Mouse (Mus musculus): ENCODE data around the gene Ttc7b.

Gene Ttc7b

GRCm38 (mm10) chr12:100352094-100352493 is 168.5 kb downstream of the Ttc7b start:
- TF ChIP-seq GATA4 (IDR thresholded peaks at IDR 0.05; ENCODE audit: insufficient replicate concordance, low read length): no peak

- peak; percentile 53; the same call in 1 of the 2 replicates for TF ChIP-seq GATA4 (IDR thresholded peaks at IDR 0.05; ENCODE audit: insufficient replicate concordance, low read length)
Observed at GRCm38 (mm10) chr12:100343554-100343953, 177.1 kb downstream of the Ttc7b start.

- TF ChIP-seq GATA4 (IDR thresholded peaks at IDR 0.05; ENCODE audit: insufficient replicate concordance, low read length): no peak
Observed at GRCm38 (mm10) chr12:100341614-100342013, 179.0 kb downstream of the Ttc7b start.

GRCm38 (mm10) chr12:100340901-100341460 is 179.6 kb downstream of the Ttc7b start:
- TF ChIP-seq GATA4 (IDR thresholded peaks at IDR 0.05; ENCODE audit: insufficient replicate concordance, low read length): no peak

DNA sequence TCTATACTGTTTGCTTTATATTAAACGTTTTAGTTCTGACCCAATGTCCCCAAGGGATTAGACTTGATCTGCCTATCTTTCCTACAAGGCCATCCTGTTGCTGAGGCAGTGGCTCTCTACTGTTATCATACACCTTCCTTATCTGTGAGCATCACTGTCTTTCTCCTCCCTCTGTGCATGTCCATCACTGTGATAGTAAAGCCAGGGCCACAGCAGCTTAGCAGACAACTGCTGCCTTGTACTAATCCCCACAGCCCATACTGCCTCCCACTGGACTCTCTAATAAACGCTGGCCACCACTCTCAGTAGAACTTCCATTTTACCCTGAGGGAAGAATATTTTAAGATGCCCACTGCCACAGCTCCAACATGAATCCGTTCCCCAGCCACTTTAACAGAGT is 182.6 kb downstream of the Ttc7b start:
- TF ChIP-seq GATA4 (IDR thresholded peaks at IDR 0.05; ENCODE audit: insufficient replicate concordance, low read length): no peak

GRCm38 (mm10) chr12:100337351-100338018 is 183.1 kb downstream of the Ttc7b start:
- no peak for TF ChIP-seq GATA4 (IDR thresholded peaks at IDR 0.05; ENCODE audit: insufficient replicate concordance, low read length)

GRCm38 (mm10) chr12:100336241-100336640 is 184.4 kb downstream of the Ttc7b start:
- no peak for TF ChIP-seq GATA4 (IDR thresholded peaks at IDR 0.05; ENCODE audit: insufficient replicate concordance, low read length)

- TF ChIP-seq GATA4 (IDR thresholded peaks at IDR 0.05; ENCODE audit: insufficient replicate concordance, low read length): no peak
Observed at GRCm38 (mm10) chr12:100331806-100332205, 188.8 kb downstream of the Ttc7b start.

DNA sequence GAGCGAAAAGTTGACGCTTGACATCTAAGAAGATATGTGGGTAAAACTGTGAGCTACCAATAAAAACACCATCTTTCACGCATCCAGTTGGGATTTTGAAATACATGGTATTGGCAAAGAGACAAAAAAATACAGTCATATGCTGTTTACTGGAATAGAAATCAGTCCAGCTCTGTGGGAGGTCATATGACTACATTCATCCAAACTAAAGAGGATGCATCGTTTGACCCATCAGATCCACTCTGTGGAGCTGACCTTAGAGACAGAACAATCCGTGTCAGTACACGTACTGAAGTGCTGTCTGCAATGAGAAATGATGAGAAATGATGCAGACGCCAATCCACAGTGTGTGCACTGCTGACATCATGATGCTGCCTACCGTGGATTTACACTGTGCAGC is 190.4 kb downstream of the Ttc7b start:
- no peak for TF ChIP-seq GATA4 (IDR thresholded peaks at IDR 0.05; ENCODE audit: insufficient replicate concordance, low read length)

GRCm38 (mm10) chr12:100328998-100329397 is 191.6 kb downstream of the Ttc7b start:
- TF ChIP-seq GATA4 (IDR thresholded peaks at IDR 0.05; ENCODE audit: insufficient replicate concordance, low read length): no peak

GRCm38 (mm10) chr12:100328557-100328956 is 192.1 kb downstream of the Ttc7b start:
- TF ChIP-seq GATA4 (IDR thresholded peaks at IDR 0.05; ENCODE audit: insufficient replicate concordance, low read length): no peak

- TF ChIP-seq GATA4 (IDR thresholded peaks at IDR 0.05; ENCODE audit: insufficient replicate concordance, low read length): no peak
Observed at GRCm38 (mm10) chr12:100326732-100327131, 193.9 kb downstream of the Ttc7b start.

- no peak for TF ChIP-seq GATA4 (IDR thresholded peaks at IDR 0.05; ENCODE audit: insufficient replicate concordance, low read length)
Observed at GRCm38 (mm10) chr12:100325618-100326017, 195.0 kb downstream of the Ttc7b start.

DNA sequence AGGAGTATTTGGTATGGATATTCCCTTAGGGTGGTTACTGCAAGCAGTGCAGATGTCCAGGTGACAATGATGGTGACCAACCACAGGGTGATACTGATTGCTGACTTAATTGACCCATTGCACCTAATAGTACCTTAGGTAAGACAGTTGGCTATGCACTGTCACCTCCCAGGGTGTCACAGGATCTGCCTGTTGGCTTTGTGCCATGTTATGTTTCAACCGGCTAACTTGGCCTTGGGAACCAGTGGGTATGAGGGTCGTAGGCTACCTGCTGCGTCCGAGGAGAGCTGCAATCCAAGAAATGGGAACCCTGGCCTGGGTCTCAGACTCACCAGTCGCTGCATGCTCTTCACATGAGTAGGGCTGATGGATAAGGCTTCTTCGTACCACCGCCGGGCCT is 195.4 kb downstream of the Ttc7b start:
- no peak for TF ChIP-seq GATA4 (IDR thresholded peaks at IDR 0.05; ENCODE audit: insufficient replicate concordance, low read length)

- no peak for TF ChIP-seq GATA4 (IDR thresholded peaks at IDR 0.05; ENCODE audit: insufficient replicate concordance, low read length)
Observed at GRCm38 (mm10) chr12:100323641-100324040, 197.0 kb downstream of the Ttc7b start.

- TF ChIP-seq GATA4 (IDR thresholded peaks at IDR 0.05; ENCODE audit: insufficient replicate concordance, low read length): no peak
Observed at GRCm38 (mm10) chr12:100322225-100322624, 198.4 kb downstream of the Ttc7b start.

- TF ChIP-seq GATA4 (IDR thresholded peaks at IDR 0.05; ENCODE audit: insufficient replicate concordance, low read length): no peak
Observed at GRCm38 (mm10) chr12:100321545-100321944, 199.1 kb downstream of the Ttc7b start.
